Mouse (Mus musculus) intestine, embryonic 16.5 days (tissue): ENCODE measurements at regions not wholly inside any gene's neighbourhood (a gene's known extent, or its start where the extent isn't known, plus 50 kb on each side); places are given as distances from the start of the nearest gene placed in this dataset.

Source experiments
- ATAC-seq: fragments of 200-750 bp; cut with Nextera tagmentation; 2 replicates; pipeline ENCODE4 v1.8.0; 2017; ENCODE audit warnings: moderate TSS enrichment, moderate library complexity
- H3K27ac ChIP-seq: fragments of 300-500 bp; sonication (generic); 2 replicates; pipeline ENCODE4 v1.5.1; 2014; ENCODE audit warnings: mild to moderate bottlenecking, low read length
- H3K27me3 ChIP-seq: fragments of 300-500 bp; sonication (generic); replicated peaks from 2 replicates; pipeline ENCODE4 v1.6.1; 2014; ENCODE audit warnings: low read length, control low read depth, mixed read lengths; ENCODE audit not compliant: control insufficient read depth, insufficient read depth
- H3K36me3 ChIP-seq: fragments of 300-500 bp; sonication (generic); 2 replicates; pipeline ENCODE4 v1.6.1; 2014; ENCODE audit warnings: low read length, control low read depth; ENCODE audit not compliant: control insufficient read depth, insufficient read depth
- H3K4me1 ChIP-seq: fragments of 300-500 bp; sonication (generic); 2 replicates; pipeline ENCODE4 v1.6.1; 2014; ENCODE audit warnings: low read length, control low read depth, mixed read lengths; ENCODE audit not compliant: control insufficient read depth, insufficient read depth
- H3K4me2 ChIP-seq: fragments of 300-500 bp; sonication (generic); 2 replicates; pipeline ENCODE4 v1.6.1; 2014; ENCODE audit warnings: low read depth, low read length, control low read depth
- H3K4me3 ChIP-seq: fragments of 300-500 bp; sonication (generic); 2 replicates; pipeline ENCODE4 v1.5.1; 2014; ENCODE audit warnings: mild to moderate bottlenecking, low read length
- H3K9ac ChIP-seq: fragments of 300-500 bp; sonication (generic); 2 replicates; pipeline ENCODE4 v1.6.1; 2014; ENCODE audit warnings: low read depth, low read length
- H3K9me3 ChIP-seq: fragments of 300-500 bp; sonication (generic); 2 replicates; pipeline ENCODE4 v1.6.1; 2016; ENCODE audit warnings: low read length, control low read depth; ENCODE audit not compliant: control insufficient read depth
- WGBS: fragments of 180-500 bp; shearing (Covaris S2); extraction: QIAGEN DNeasy Blood & Tissue Kit; methylation state at CpG from one replicate; pipeline ENCODE4 v1.1.7; 2014; 5-methylcytosine and 5-hydroxymethylcytosine counted together

GRCm38 (mm10) chr2:114454901-114455300 lies 199.9 kb downstream of the Dph6 start:
- H3K9me3 ChIP-seq, result no peaks in the 10 kb centered on the region
- no peak overlapping the region for H3K4me3 ChIP-seq
- no peaks in the 10 kb centered on the region for H3K27me3 ChIP-seq
- WGBS, result 54% methylated on average over 2 of the region's 2 CpGs
- no peaks in the 10 kb centered on the region for H3K4me1 ChIP-seq
- no peak for ATAC-seq
- no peaks in the 10 kb centered on the region for H3K36me3 ChIP-seq
- H3K4me2 ChIP-seq, result no peak overlapping the region
- no peak overlapping the region for H3K9ac ChIP-seq
- no peak overlapping the region for H3K27ac ChIP-seq

GRCm38 (mm10) chr2:114450185-114450584 lies 204.6 kb downstream of the Dph6 start:
- no peak overlapping the region for H3K4me2 ChIP-seq
- no peak for ATAC-seq
- H3K4me1 ChIP-seq, result no peaks in the 10 kb centered on the region
- H3K27ac ChIP-seq, result no peak overlapping the region
- H3K9me3 ChIP-seq, result no peaks in the 10 kb centered on the region
- 86% methylated on average over 1 of the region's 1 CpGs for WGBS
- H3K36me3 ChIP-seq, result no peaks in the 10 kb centered on the region
- no peak overlapping the region for H3K4me3 ChIP-seq
- H3K9ac ChIP-seq, result no peak overlapping the region
- no peaks in the 10 kb centered on the region for H3K27me3 ChIP-seq

- 71% methylated on average over 2 of the region's 2 CpGs for WGBS
- Histone ChIP-seq H3K27ac (no peak overlapping the region), H3K4me3 (no peak overlapping the region), H3K9me3 (no peaks in the 10 kb centered on the region), H3K4me2 (no peak overlapping the region), H3K9ac (no peak overlapping the region), H3K36me3 (no peaks in the 10 kb centered on the region), H3K4me1 (peaks cover 4% of the 10 kb centered on the region; the same call in 1 of the 2 replicates), H3K27me3 (no peaks in the 10 kb centered on the region)
- ATAC-seq, result no peak
These were observed 211.0 kb downstream of the Dph6 start for GRCm38 (mm10) chr2:114443801-114444200.

GRCm38 (mm10) chr2:114440943-114441342 lies 213.8 kb downstream of the Dph6 start:
- ATAC-seq, result peak; percentile 28; the same call in 1 of the 2 replicates
- Histone ChIP-seq H3K9ac (no peak overlapping the region), H3K36me3 (no peaks in the 10 kb centered on the region), H3K4me2 (no peak overlapping the region), H3K4me3 (no peak overlapping the region), H3K27ac (no peak overlapping the region), H3K9me3 (no peaks in the 10 kb centered on the region), H3K4me1 (peaks cover 4% of the 10 kb centered on the region; the same call in 1 of the 2 replicates), H3K27me3 (no peaks in the 10 kb centered on the region)
- 38% methylated on average over 6 of the region's 6 CpGs for WGBS

- Histone ChIP-seq H3K4me2 (no peak overlapping the region), H3K9ac (no peak overlapping the region), H3K4me1 (peaks cover 4% of the 10 kb centered on the region; the same call in 1 of the 2 replicates), H3K27me3 (no peaks in the 10 kb centered on the region), H3K27ac (no peak overlapping the region), H3K36me3 (no peaks in the 10 kb centered on the region), H3K9me3 (no peaks in the 10 kb centered on the region), H3K4me3 (no peak overlapping the region)
- 38% methylated on average over 1 of the region's 1 CpGs for WGBS
- ATAC-seq, result no peak
These were observed 215.1 kb downstream of the Dph6 start for GRCm38 (mm10) chr2:114439668-114440067.

GRCm38 (mm10) chr2:114438048-114438447 lies 216.7 kb downstream of the Dph6 start:
- 51% methylated on average over 3 of the region's 3 CpGs for WGBS
- Histone ChIP-seq H3K4me2 (no peak overlapping the region), H3K4me1 (peaks cover 4% of the 10 kb centered on the region; the same call in 1 of the 2 replicates), H3K27ac (no peak overlapping the region), H3K4me3 (no peak overlapping the region), H3K9ac (no peak overlapping the region), H3K36me3 (no peaks in the 10 kb centered on the region), H3K9me3 (no peaks in the 10 kb centered on the region), H3K27me3 (no peaks in the 10 kb centered on the region)
- ATAC-seq, result no peak

GRCm38 (mm10) chr2:114427426-114428157 lies 226.3 kb upstream of the Zfp770 start:
- no peak for ATAC-seq

GRCm38 (mm10) chr2:114419346-114419745 lies 218.1 kb upstream of the Zfp770 start:
- ATAC-seq, result no peak
- 60% methylated on average over 3 of the region's 3 CpGs for WGBS
- H3K4me1 ChIP-seq, result no peaks in the 10 kb centered on the region

More at GRCm38 (mm10) chr2:114427426-114428157, 226.3 kb upstream of the Zfp770 start:
- no peaks in the 10 kb centered on the region for H3K4me1 ChIP-seq
- no peak overlapping the region for H3K9ac ChIP-seq
- no peak overlapping the region for H3K27ac ChIP-seq
- H3K4me3 ChIP-seq, result no peak overlapping the region
- no peak overlapping the region for H3K4me2 ChIP-seq
- WGBS, result 73% methylated on average over 10 of the region's 10 CpGs
- H3K36me3 ChIP-seq, result no peaks in the 10 kb centered on the region
- H3K9me3 ChIP-seq, result no peaks in the 10 kb centered on the region
- no peaks in the 10 kb centered on the region for H3K27me3 ChIP-seq

GRCm38 (mm10) chr2:114413013-114413412 lies 211.7 kb upstream of the Zfp770 start:
- H3K4me1 ChIP-seq, result no peaks in the 10 kb centered on the region
- H3K27ac ChIP-seq, result no peak overlapping the region
- H3K4me2 ChIP-seq, result no peak overlapping the region
- H3K4me3 ChIP-seq, result no peak overlapping the region
- H3K27me3 ChIP-seq, result no peaks in the 10 kb centered on the region
- no peaks in the 10 kb centered on the region for H3K9me3 ChIP-seq
- ATAC-seq, result no peak
- WGBS, result 89% methylated on average over 3 of the region's 3 CpGs
- no peaks in the 10 kb centered on the region for H3K36me3 ChIP-seq
- H3K9ac ChIP-seq, result no peak overlapping the region

More at GRCm38 (mm10) chr2:114419346-114419745, 218.1 kb upstream of the Zfp770 start:
- H3K4me3 ChIP-seq, result no peak overlapping the region
- H3K36me3 ChIP-seq, result no peaks in the 10 kb centered on the region
- no peaks in the 10 kb centered on the region for H3K27me3 ChIP-seq
- H3K9ac ChIP-seq, result no peak overlapping the region
- H3K27ac ChIP-seq, result no peak overlapping the region
- H3K4me2 ChIP-seq, result no peak overlapping the region
- H3K9me3 ChIP-seq, result no peaks in the 10 kb centered on the region
